Mouse (Mus musculus) retina, postnatal 1 day (tissue): ENCODE data around the gene Elmsan1.

Source experiments
- DNase-seq: peaks from one replicate; pipeline ENCODE4 v3.0.0-alpha.2; 2012

Elmsan1 gene

GRCm38 (mm10) chr12:84173309-84173915 is 45.3 kb downstream of the Elmsan1 start:
- no peak for DNase-seq

GRCm38 (mm10) chr12:84172862-84173261 is 45.8 kb downstream of the Elmsan1 start:
- no peak for DNase-seq

GRCm38 (mm10) chr12:84172216-84172615 is 46.5 kb downstream of the Elmsan1 start:
- DNase-seq = no peak

GRCm38 (mm10) chr12:84170610-84171009 is 48.1 kb downstream of the Elmsan1 start:
- no peak for DNase-seq

- no peak for DNase-seq
Measured at GRCm38 (mm10) chr12:84165631-84166373, 52.9 kb downstream of the Elmsan1 start.

GRCm38 (mm10) chr12:84163586-84164110 is 55.0 kb downstream of the Elmsan1 start:
- DNase-seq = no peak

- DNase-seq = peak; percentile 46
Measured at GRCm38 (mm10) chr12:84163133-84163532, 55.5 kb downstream of the Elmsan1 start.

GRCm38 (mm10) chr12:84161616-84162433 is 56.9 kb downstream of the Elmsan1 start:
- DNase-seq = peak; percentile 63

GRCm38 (mm10) chr12:84161116-84161515 is 57.6 kb downstream of the Elmsan1 start:
- no peak for DNase-seq

GRCm38 (mm10) chr12:84160491-84160890 is 58.2 kb downstream of the Elmsan1 start:
- no peak for DNase-seq

GRCm38 (mm10) chr12:84158156-84158555 is 60.5 kb downstream of the Elmsan1 start:
- DNase-seq = no peak

- no peak for DNase-seq
Measured at GRCm38 (mm10) chr12:84156210-84156609, 62.5 kb downstream of the Elmsan1 start.

GRCm38 (mm10) chr12:84155523-84155871 is 63.2 kb downstream of the Elmsan1 start:
- no peak for DNase-seq

GRCm38 (mm10) chr12:84154786-84155522 is 63.7 kb downstream of the Elmsan1 start:
- no peak for DNase-seq

- no peak for DNase-seq
Measured at GRCm38 (mm10) chr12:84153414-84153813, 65.3 kb downstream of the Elmsan1 start.

- DNase-seq = no peak
Measured at GRCm38 (mm10) chr12:84152352-84153190, 66.1 kb downstream of the Elmsan1 start.

- DNase-seq = no peak
Measured at GRCm38 (mm10) chr12:84151911-84152310, 66.8 kb downstream of the Elmsan1 start.

- DNase-seq = no peak
Measured at GRCm38 (mm10) chr12:84150976-84151375, 67.7 kb downstream of the Elmsan1 start.

GRCm38 (mm10) chr12:84149971-84150370 is 68.7 kb downstream of the Elmsan1 start:
- no peak for DNase-seq

- no peak for DNase-seq
Measured at GRCm38 (mm10) chr12:84148622-84149012, 70.1 kb downstream of the Elmsan1 start.

GRCm38 (mm10) chr12:84147954-84148621 is 70.6 kb downstream of the Elmsan1 start, which contains the start of gene Pnma1:
TSS of gene Pnma1 (minus strand) at chr12:84148489.
- peak; percentile 96 for DNase-seq
